Mouse (Mus musculus): ENCODE measurements around the gene Intu. TPM values are rescaled to one million over a fixed set of nuclear protein-coding genes. Genes with fewer than 3 reads are reported as not detected.

The Intu gene
- total RNA-seq, 2 experiments from 2014 or later, result 16.5 to 18.5 TPM

Small RNA genes lying within 50 kb of the gene (microRNA-seq; reads per million reads assigned to microRNA genes)
- 0 reads per million in 2 experiments for gene Gm23810

Other genes starting within 250 kb of the Intu start
- gene Slc25a31, start 177.6 kb downstream of the Intu start, total RNA-seq (2021), result under 1 TPM in 1 of 2 experiments, not detected in 1; 0.13 TPM
- 10 to 100 TPM; 56.5 to 63.3 TPM for gene Hspa4l, start 213.2 kb downstream of the Intu start, total RNA-seq (2021)